Mouse (Mus musculus) hindbrain, embryonic 11.5 days (tissue): ENCODE measurements at regions not wholly inside any gene's neighbourhood (a gene's known extent, or its start where the extent isn't known, plus 50 kb on each side); places are given as distances from the start of the nearest gene placed in this dataset.

Source experiments
- ATAC-seq: fragments of 200-750 bp; cut with Nextera tagmentation; 2 replicates; pipeline ENCODE4 v1.8.0; 2017; ENCODE audit warnings: mild to moderate bottlenecking, moderate TSS enrichment, moderate library complexity; ENCODE audit not compliant: low FRiP score
- DNase-seq: peaks from one replicate; pipeline ENCODE4 v3.0.0-alpha.2; 2015; ENCODE audit warnings: low spot score
- H3K27ac ChIP-seq: fragments of 300-500 bp; sonication (generic); 2 replicates; pipeline ENCODE4 v1.5.1; 2014; ENCODE audit warnings: mild to moderate bottlenecking, low read depth, low read length
- H3K27me3 ChIP-seq: fragments of 300-500 bp; sonication (generic); 2 replicates; pipeline ENCODE4 v1.6.1; 2014; ENCODE audit warnings: mild to moderate bottlenecking, low read length, moderate library complexity, mixed read lengths; ENCODE audit not compliant: control insufficient read depth, insufficient read depth
- H3K36me3 ChIP-seq: fragments of 300-500 bp; sonication (generic); 2 replicates; pipeline ENCODE4 v1.6.1; 2014; ENCODE audit warnings: mild to moderate bottlenecking, low read length, moderate library complexity, mixed read lengths; ENCODE audit not compliant: control insufficient read depth, insufficient read depth
- H3K4me1 ChIP-seq: fragments of 300-500 bp; sonication (generic); replicated peaks from 2 replicates; pipeline ENCODE4 v1.6.1; 2014; ENCODE audit warnings: low read length, mixed read lengths; ENCODE audit not compliant: control insufficient read depth, insufficient read depth
- H3K4me2 ChIP-seq: fragments of 300-500 bp; sonication (generic); replicated peaks from 2 replicates; pipeline ENCODE4 v1.6.1; 2014; ENCODE audit warnings: mild to moderate bottlenecking, low read depth, low read length
- H3K4me3 ChIP-seq: fragments of 300-500 bp; sonication (generic); 2 replicates; pipeline ENCODE4 v1.5.1; 2014; ENCODE audit warnings: low read depth, low read length
- H3K9ac ChIP-seq: fragments of 300-500 bp; sonication (generic); 2 replicates; pipeline ENCODE4 v1.6.1; 2014; ENCODE audit warnings: low read depth, low read length
- H3K9me3 ChIP-seq: fragments of 300-500 bp; sonication (generic); 2 replicates; pipeline ENCODE4 v1.6.1; 2016; ENCODE audit warnings: low read length; ENCODE audit not compliant: control insufficient read depth
- WGBS: fragments of 180-500 bp; shearing (Covaris S2); extraction: QIAGEN DNeasy Blood & Tissue Kit; methylation state at CpG from one replicate; pipeline ENCODE4 v1.1.7; 2014; 5-methylcytosine and 5-hydroxymethylcytosine counted together

DNA sequence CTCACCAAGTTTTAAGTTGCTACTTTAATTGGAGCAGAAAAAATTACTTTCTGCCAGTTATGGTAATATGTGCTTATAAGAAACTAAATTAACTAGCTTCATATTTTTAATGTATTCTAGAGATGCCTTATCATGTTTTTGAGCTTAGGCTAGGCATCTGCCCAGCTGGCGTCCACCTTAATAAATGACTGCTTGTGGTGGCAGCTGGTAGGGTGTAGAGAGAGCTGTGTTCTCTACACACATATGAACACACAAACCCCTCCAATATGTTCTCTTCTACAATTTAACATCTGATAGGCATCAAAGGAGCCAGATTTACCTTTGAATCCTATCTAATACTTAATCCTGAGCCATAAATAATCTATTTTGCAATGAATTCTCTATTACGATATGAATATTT lies 173.4 kb downstream of the Gm4340 start:
- ATAC-seq (no peak), DNase-seq (no peak)
- Histone ChIP-seq H3K27me3 (no peaks in the 10 kb centered on the region), H3K9ac (no peak overlapping the region), H3K9me3 (no peaks in the 10 kb centered on the region), H3K4me1 (no peaks in the 10 kb centered on the region), H3K4me2 (no peak overlapping the region), H3K27ac (no peak overlapping the region), H3K36me3 (no peaks in the 10 kb centered on the region), H3K4me3 (no peak overlapping the region)
- WGBS, result 95% methylated on average over 2 of the region's 2 CpGs

DNA sequence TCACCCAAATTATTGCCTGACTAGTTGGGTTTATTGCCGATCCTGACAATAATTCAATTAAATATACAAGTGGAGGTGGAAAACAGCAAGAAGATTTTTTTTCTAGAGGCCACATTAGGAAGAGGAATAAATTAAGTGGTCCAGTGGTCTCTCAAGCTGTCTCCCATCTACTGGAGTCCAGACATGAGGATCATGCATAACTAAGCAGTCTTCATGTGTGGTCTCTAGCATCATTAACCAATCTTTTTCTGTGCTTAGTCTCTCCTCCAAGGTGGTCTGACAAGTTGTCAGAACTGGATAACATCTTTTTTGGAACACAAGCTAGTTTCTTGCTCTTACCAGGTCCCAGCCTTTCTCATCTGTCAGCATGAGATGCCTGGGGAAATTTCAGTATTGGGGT lies 180.7 kb downstream of the Gm4340 start:
- no peaks in the 10 kb centered on the region for H3K9me3 ChIP-seq
- no peaks in the 10 kb centered on the region for H3K27me3 ChIP-seq
- H3K4me1 ChIP-seq, result no peaks in the 10 kb centered on the region
- DNase-seq (no peak), ATAC-seq (no peak)
- H3K4me2 ChIP-seq, result no peak overlapping the region
- no peak overlapping the region for H3K4me3 ChIP-seq
- WGBS, result 72% methylated on average over 1 of the region's 1 CpGs
- no peaks in the 10 kb centered on the region for H3K36me3 ChIP-seq
- H3K27ac ChIP-seq, result no peak overlapping the region
- no peak overlapping the region for H3K9ac ChIP-seq

DNA sequence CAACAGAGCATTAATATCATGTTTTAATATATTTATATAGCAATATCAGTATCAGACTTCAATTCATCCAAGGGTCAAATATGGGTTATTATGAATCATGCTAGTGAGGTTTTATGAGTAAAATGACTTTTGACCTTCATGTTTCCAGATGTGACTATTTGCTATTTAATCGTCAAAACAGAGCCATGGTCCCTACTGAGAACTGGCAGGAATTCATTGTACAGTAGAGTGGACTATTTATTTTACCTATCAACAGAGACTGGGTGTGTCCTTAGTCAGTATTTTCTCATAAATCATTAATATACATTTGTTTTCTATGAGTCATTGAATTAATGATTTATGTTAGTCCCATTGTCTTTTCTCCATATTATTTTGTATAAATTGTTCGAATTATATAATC lies 194.4 kb downstream of the Gm4340 start:
- Histone ChIP-seq H3K27ac (no peak overlapping the region), H3K4me2 (no peak overlapping the region), H3K4me1 (no peaks in the 10 kb centered on the region), H3K9ac (no peak overlapping the region), H3K27me3 (no peaks in the 10 kb centered on the region), H3K4me3 (no peak overlapping the region), H3K36me3 (no peaks in the 10 kb centered on the region), H3K9me3 (no peaks in the 10 kb centered on the region)
- ATAC-seq, result no peak
- WGBS, result 78% methylated on average over 2 of the region's 2 CpGs
- DNase-seq, result no peak

DNA sequence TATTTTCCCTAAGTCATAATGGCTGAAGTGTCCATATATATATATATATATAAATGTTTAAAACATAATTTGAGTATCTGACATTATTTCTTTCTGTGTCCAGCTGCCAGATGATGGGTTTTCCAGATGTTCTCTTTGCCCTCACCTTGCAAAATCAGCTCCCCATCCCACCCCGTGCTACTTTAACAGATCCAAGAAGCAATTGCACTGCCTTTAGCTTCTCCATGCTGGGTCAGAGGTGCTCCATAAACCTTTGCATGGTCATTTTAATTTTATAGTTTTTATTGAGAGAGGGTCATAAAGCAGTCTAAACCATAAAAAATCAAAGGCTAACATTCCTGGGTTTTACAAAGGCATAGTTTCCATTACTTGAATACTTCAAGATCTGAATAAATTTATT lies 201.9 kb downstream of the Gm4340 start:
- H3K27ac ChIP-seq, result no peak overlapping the region
- H3K9me3 ChIP-seq, result no peaks in the 10 kb centered on the region
- H3K27me3 ChIP-seq, result no peaks in the 10 kb centered on the region
- no peak for DNase-seq
- no peaks in the 10 kb centered on the region for H3K4me1 ChIP-seq
- ATAC-seq, result no peak
- WGBS, result 85% methylated on average over 1 of the region's 1 CpGs
- no peak overlapping the region for H3K9ac ChIP-seq
- H3K4me3 ChIP-seq, result no peak overlapping the region
- no peaks in the 10 kb centered on the region for H3K36me3 ChIP-seq
- H3K4me2 ChIP-seq, result no peak overlapping the region

DNA sequence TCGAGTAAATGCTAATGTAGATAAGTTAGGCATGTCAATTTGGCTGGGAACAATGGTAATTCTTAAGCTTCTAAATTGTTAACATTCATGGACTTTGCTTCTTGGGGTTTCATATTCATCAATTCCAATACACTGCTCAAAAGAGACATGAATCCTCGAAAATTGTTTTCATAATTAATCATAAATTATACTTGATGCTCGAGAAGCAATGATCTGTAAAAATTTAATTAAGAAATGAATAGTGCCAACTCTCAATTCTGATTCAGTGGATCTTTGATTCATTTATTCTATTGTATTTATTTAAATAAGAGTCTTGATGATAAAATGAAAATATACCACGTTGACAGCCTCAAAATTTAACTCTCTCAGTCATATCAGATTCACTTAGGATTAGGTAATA lies 214.9 kb downstream of the Gm4340 start:
- Histone ChIP-seq H3K4me1 (no peaks in the 10 kb centered on the region), H3K9ac (no peak overlapping the region), H3K27me3 (no peaks in the 10 kb centered on the region), H3K4me3 (no peak overlapping the region), H3K36me3 (no peaks in the 10 kb centered on the region), H3K9me3 (no peaks in the 10 kb centered on the region), H3K27ac (no peak overlapping the region), H3K4me2 (no peak overlapping the region)
- WGBS, result 70% methylated on average over 4 of the region's 4 CpGs
- ATAC-seq, result no peak
- DNase-seq, result no peak

DNA sequence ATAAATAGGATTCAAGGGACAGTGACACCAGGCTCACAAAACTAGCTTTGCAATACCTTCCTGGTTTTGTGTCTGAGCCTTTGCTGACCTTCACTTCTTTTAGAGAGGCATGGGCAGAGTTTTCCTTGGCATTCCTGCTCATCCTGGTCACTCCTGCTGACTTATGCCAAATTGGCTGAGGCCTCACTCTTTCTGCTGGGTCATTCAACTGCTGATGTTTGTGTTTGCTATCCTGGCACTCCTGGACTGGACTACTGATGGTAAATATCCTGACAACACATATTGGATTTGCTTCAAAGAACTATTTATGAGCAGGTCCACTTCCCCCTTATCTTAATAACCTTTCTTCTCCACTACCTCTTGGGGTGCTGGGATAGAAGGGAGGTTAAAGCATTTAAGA lies 228.7 kb downstream of the Gm4340 start:
- no peak overlapping the region for H3K4me2 ChIP-seq
- no peaks in the 10 kb centered on the region for H3K9me3 ChIP-seq
- H3K36me3 ChIP-seq, result no peaks in the 10 kb centered on the region
- no peak for ATAC-seq
- DNase-seq, result no peak
- H3K4me1 ChIP-seq, result no peaks in the 10 kb centered on the region
- H3K27me3 ChIP-seq, result no peaks in the 10 kb centered on the region
- H3K4me3 ChIP-seq, result no peak overlapping the region
- H3K27ac ChIP-seq, result no peak overlapping the region
- no peak overlapping the region for H3K9ac ChIP-seq

DNA sequence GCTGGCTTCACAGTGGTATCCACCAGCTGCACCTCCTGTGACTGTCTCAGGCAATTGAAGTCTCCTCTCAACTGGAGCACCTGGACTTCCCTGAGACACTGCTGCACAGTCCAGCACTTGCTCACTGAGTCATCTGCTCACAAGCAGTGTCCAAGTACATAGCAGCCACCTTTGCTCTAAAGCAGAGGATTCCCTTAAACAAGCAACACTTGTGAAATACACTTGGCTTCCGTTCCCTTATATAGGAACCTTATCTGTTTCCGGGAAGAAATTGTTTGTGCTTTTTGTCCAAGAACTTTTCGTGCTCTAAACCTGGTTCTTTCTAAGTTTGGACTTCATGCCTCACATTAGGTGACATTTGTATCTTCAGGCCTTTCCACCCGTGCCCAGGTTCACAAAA lies 229.3 kb downstream of the Gm4340 start:
- no peaks in the 10 kb centered on the region for H3K4me1 ChIP-seq
- H3K27ac ChIP-seq, result no peak overlapping the region
- H3K4me2 ChIP-seq, result no peak overlapping the region
- no peaks in the 10 kb centered on the region for H3K36me3 ChIP-seq
- no peak for ATAC-seq
- H3K4me3 ChIP-seq, result no peak overlapping the region
- no peak overlapping the region for H3K9ac ChIP-seq
- no peaks in the 10 kb centered on the region for H3K9me3 ChIP-seq
- no peak for DNase-seq
- WGBS, result 86% methylated on average over 4 of the region's 4 CpGs
- no peaks in the 10 kb centered on the region for H3K27me3 ChIP-seq

DNA sequence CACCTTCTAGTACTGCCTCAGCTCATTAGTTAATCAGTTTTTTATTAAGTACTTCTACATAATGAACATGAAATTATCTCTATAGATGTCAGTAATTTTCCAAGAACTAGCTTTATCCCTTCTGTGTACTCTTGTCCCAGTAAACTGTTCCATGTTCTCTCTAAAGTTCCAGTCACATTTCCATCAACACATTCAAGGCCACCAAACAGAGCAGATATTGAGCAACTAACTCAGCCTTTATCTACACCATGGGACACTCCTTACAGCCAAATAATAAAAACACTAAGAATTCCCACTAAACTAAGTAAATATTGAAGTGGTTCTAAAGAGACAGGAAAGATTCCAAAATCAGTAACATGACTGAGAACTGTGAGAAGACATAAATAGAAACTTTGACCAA lies 229.9 kb downstream of the Gm4340 start:
- H3K4me3 ChIP-seq, result no peak overlapping the region
- no peaks in the 10 kb centered on the region for H3K36me3 ChIP-seq
- no peak overlapping the region for H3K27ac ChIP-seq
- no peak for ATAC-seq
- no peak overlapping the region for H3K4me2 ChIP-seq
- no peak for DNase-seq
- no peaks in the 10 kb centered on the region for H3K27me3 ChIP-seq
- H3K4me1 ChIP-seq, result no peaks in the 10 kb centered on the region
- H3K9me3 ChIP-seq, result no peaks in the 10 kb centered on the region
- no peak overlapping the region for H3K9ac ChIP-seq

DNA sequence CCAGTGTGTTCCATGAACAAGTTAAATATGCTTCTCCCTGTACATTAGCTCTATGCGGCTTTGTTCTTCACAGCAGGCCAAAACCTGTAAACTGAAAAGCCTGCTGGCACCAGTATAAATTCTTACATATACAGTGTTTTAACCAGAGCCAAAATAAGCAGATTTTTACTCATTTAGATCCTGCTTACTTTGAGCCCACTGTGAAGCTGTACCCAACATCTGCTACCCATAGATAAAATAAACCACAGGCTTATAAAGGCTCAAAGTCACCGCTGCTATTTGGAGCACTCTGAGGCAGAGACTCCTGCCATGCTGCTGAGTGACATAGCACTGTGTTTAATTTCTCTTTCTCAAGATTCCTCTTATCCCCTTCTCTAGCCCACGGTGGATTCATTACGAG lies 251.1 kb downstream of the Gm4340 start:
- Histone ChIP-seq H3K27me3 (no peaks in the 10 kb centered on the region), H3K27ac (no peak overlapping the region), H3K9ac (no peak overlapping the region), H3K4me3 (no peak overlapping the region), H3K36me3 (no peaks in the 10 kb centered on the region), H3K9me3 (no peaks in the 10 kb centered on the region), H3K4me1 (no peaks in the 10 kb centered on the region), H3K4me2 (no peak overlapping the region)
- DNase-seq (no peak), ATAC-seq (no peak)
- 71% methylated on average over 4 of the region's 4 CpGs for WGBS
